Mouse (Mus musculus) G1E (cell line): Measurements from ENCODE around the gene Pdia5. TPM values are rescaled to one million over a fixed set of nuclear protein-coding genes. Genes with fewer than 3 reads are reported as not detected.

Experiments
- ATAC-seq: 2 replicates; pipeline ENCODE4 v1.8.0; 2016; ENCODE audit warnings: mild to moderate bottlenecking; ENCODE audit not compliant: insufficient number of reproducible peaks, poor library complexity, low FRiP score, severe bottlenecking; ENCODE audit errors: extremely low read depth
- DNase-seq: peaks from one replicate; pipeline ENCODE4 v3.0.0; 2012; ENCODE audit warnings: low spot score
- H3K27me3 ChIP-seq: 2 replicates; pipeline ENCODE4 v1.6.1; 2012; ENCODE audit warnings: mild to moderate bottlenecking, low read length, inconsistent platforms; ENCODE audit not compliant: insufficient read depth
- H3K36me3 ChIP-seq: replicated peaks from 2 replicates; pipeline ENCODE3; 2012; ENCODE audit warnings: mild to moderate bottlenecking, inconsistent platforms
- H3K4me1 ChIP-seq: 2 replicates; pipeline ENCODE4 v1.6.1; 2012; ENCODE audit warnings: low read depth, low read length, inconsistent platforms, mixed read lengths; ENCODE audit not compliant: insufficient read depth
- H3K4me3 ChIP-seq: 2 replicates; pipeline ENCODE4 v1.5.1; 2012; ENCODE audit warnings: low read depth, mild to moderate bottlenecking, inconsistent platforms, low read length, moderate library complexity, mixed read lengths
- H3K9me3 ChIP-seq: replicated peaks from 2 replicates; pipeline ENCODE4 v1.6.1; 2012; ENCODE audit warnings: inconsistent platforms
- CTCF ChIP-seq: IDR thresholded peaks from 2 replicates; pipeline ENCODE4 v1.5.1; 2012; ENCODE audit warnings: low read depth, low read length, inconsistent platforms, mixed read lengths
- GATA1 ChIP-seq: IDR thresholded peaks from 2 replicates; pipeline ENCODE4 v1.6.1; 2012; ENCODE audit warnings: borderline replicate concordance, low read length, inconsistent platforms, mixed read lengths
- GATA2 ChIP-seq: IDR thresholded peaks from 2 replicates; pipeline ENCODE4 v1.6.1; 2012; ENCODE audit warnings: low read depth, low read length, inconsistent platforms, borderline replicate concordance
- POLR2AphosphoS5 ChIP-seq: IDR thresholded peaks from 2 replicates; pipeline ENCODE4 v1.6.1; 2012; ENCODE audit warnings: low read depth, low read length, inconsistent platforms; ENCODE audit not compliant: insufficient replicate concordance
- TAL1 ChIP-seq: conservative IDR thresholded peaks from 2 replicates; pipeline ENCODE4 v1.6.1; 2012; ENCODE audit warnings: low read depth, low read length, inconsistent platforms, mixed read lengths
- polyA plus RNA-seq: library from polyadenylated mRNA; stranded (reverse); fragments of >175 nt; gene quantifications from 2 replicates; pipeline ENCODE4 v1.2.3, GENCODE M21; 2012
- total RNA-seq, 2 experiments: library from RNA; stranded (forward) in 1 of 2; stranded (reverse) in 1 of 2; fragments of 200-1000 nt in 1 of 2; fragments of >200 nt in 1 of 2; fragmentation: Nextera tagmentation in 1 of 2; gene quantifications; 2 replicates each; pipeline ENCODE4 v1.2.3; 2014 to 2017

Gene Pdia5
- total and polyA plus RNA-seq, 3 experiments: not detected

GRCm38 (mm10) chr16:35457488-35457887, 33.2 kb downstream of the Pdia5 start:
- no peaks in the 10 kb centered on the region for H3K36me3 ChIP-seq
- no peaks in the 10 kb centered on the region for H3K9me3 ChIP-seq

GRCm38 (mm10) chr16:35457011-35457419, 33.7 kb downstream of the Pdia5 start:
- Histone ChIP-seq H3K36me3 (no peaks in the 10 kb centered on the region), H3K4me1 (no peaks in the 10 kb centered on the region), H3K27me3 (peaks cover 9% of the 10 kb centered on the region; the same call in 1 of the 2 replicates), H3K4me3 (no peak overlapping the region), H3K9me3 (no peaks in the 10 kb centered on the region)
- ATAC-seq: no peak
- DNase-seq: no peak
- no peak for TF ChIP-seq CTCF
- TF ChIP-seq POLR2AphosphoS5: no peak
- no peak for TF ChIP-seq GATA1
- no peak for TF ChIP-seq GATA2
- TF ChIP-seq TAL1: no peak

More at GRCm38 (mm10) chr16:35457488-35457887, 33.2 kb downstream of the Pdia5 start:
- DNase-seq: no peak
- no peak for ATAC-seq
- TF ChIP-seq GATA1: no peak
- TF ChIP-seq POLR2AphosphoS5: no peak
- TF ChIP-seq TAL1: no peak
- TF ChIP-seq GATA2: no peak
- TF ChIP-seq CTCF: no peak
- Histone ChIP-seq H3K4me1 (no peaks in the 10 kb centered on the region), H3K27me3 (peaks cover 9% of the 10 kb centered on the region; the same call in 1 of the 2 replicates), H3K4me3 (no peak overlapping the region)

GRCm38 (mm10) chr16:35456305-35456704, 34.4 kb downstream of the Pdia5 start:
- Histone ChIP-seq H3K9me3 (no peaks in the 10 kb centered on the region), H3K27me3 (peaks cover 6% of the 10 kb centered on the region; the same call in 1 of the 2 replicates), H3K4me1 (no peaks in the 10 kb centered on the region), H3K4me3 (no peak overlapping the region), H3K36me3 (no peaks in the 10 kb centered on the region)
- DNase-seq (no peak), ATAC-seq (no peak)
- TF ChIP-seq TAL1 (no peak), CTCF (no peak), GATA1 (no peak), POLR2AphosphoS5 (no peak), GATA2 (no peak)

- DNase-seq (no peak), ATAC-seq (no peak)
- H3K36me3 ChIP-seq: no peaks in the 10 kb centered on the region
- TF ChIP-seq GATA2 (no peak), GATA1 (no peak), POLR2AphosphoS5 (no peak), TAL1 (no peak), CTCF (no peak)
- peaks cover 2% of the 10 kb centered on the region; the same call in 1 of the 2 replicates for H3K27me3 ChIP-seq
- no peaks in the 10 kb centered on the region for H3K4me1 ChIP-seq
- H3K4me3 ChIP-seq: no peak overlapping the region
- no peaks in the 10 kb centered on the region for H3K9me3 ChIP-seq
Measured at GRCm38 (mm10) chr16:35455822-35456221, 34.9 kb downstream of the Pdia5 start.

GRCm38 (mm10) chr16:35450018-35450630, 40.5 kb downstream of the Pdia5 start:
- ATAC-seq (no peak), DNase-seq (no peak)
- no peaks in the 10 kb centered on the region; the same call in 1 of the 2 replicates for H3K27me3 ChIP-seq

GRCm38 (mm10) chr16:35442026-35442415, 48.7 kb downstream of the Pdia5 start:
- TF ChIP-seq GATA1 (no peak), POLR2AphosphoS5 (no peak), GATA2 (no peak), CTCF (no peak), TAL1 (no peak)
- Histone ChIP-seq H3K4me1 (no peaks in the 10 kb centered on the region), H3K9me3 (no peaks in the 10 kb centered on the region), H3K36me3 (no peaks in the 10 kb centered on the region), H3K27me3 (no peaks in the 10 kb centered on the region; the same call in 1 of the 2 replicates), H3K4me3 (no peak overlapping the region)
- DNase-seq (no peak), ATAC-seq (no peak)

More at GRCm38 (mm10) chr16:35450018-35450630, 40.5 kb downstream of the Pdia5 start:
- Histone ChIP-seq H3K36me3 (no peaks in the 10 kb centered on the region), H3K9me3 (no peaks in the 10 kb centered on the region), H3K4me1 (no peaks in the 10 kb centered on the region), H3K4me3 (no peak overlapping the region)
- TF ChIP-seq POLR2AphosphoS5 (no peak), GATA2 (no peak), GATA1 (no peak), TAL1 (no peak), CTCF (no peak)
